11 mouse cellular contexts compared by ENCODE assay signal in the genomic region with DNA sequence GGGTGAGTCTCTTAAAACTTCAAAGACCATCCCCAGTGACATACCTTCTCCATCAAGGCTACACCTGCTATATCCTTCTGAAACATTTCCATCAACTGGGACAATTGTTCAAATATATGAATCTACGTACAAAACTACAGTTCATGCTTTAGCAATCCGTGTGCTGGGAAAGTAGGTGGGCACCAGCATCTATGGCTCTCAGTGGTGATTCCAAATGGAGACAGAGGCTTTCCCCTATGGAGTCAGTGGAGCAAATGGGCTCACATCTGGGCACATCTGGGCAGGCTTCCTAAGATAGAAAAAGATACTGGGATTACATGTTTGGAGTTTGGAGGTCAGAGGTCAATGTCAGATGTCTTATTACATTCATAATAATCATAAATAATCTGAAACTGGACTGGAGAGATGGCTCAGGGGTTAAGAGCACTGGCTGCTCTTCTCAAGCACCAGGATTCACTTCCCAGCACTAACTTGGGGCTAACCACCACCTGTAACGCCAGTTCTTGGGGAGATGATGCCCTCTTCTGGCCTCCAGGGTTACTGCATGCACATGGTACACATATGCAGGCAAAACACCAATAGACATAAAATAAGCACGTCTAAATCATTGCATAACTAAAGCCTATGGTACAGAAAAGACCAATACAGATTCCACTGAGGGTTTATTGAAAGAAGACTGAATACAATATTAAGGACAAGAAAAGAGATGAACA. TPM values are rescaled to one million over a fixed set of nuclear protein-coding genes. Genes with fewer than 3 reads are reported as not detected.
DNase-seq lines count a peak whose midpoint lies in the region; ATAC-seq and TF ChIP-seq lines count a peak whose summit lies in the region.
"Had no signal": no experiment of that assay in that cellular context is flagged by ENCODE, and none has a peak within 500 bp of the region (broad histone marks: within the 10 kb centered on the region; RNA-seq: fewer than 3 reads in every experiment).

No protein-coding gene starts in this region.

- DNase-seq in liver, embryonic 11.5 days (ENCODE audit: low spot score) = peak; percentile 15
- DNase-seq in liver = no peak
- DNase-seq in CD4-positive helper T cell, adult 2 months (ENCODE audit: low read depth, low spot score) = peak; percentile 35
- DNase-seq in ES-E14 (ENCODE audit: low read depth, low spot score) = peak; percentile 15
- no peak for DNase-seq in ovary, postnatal 36 days (ENCODE audit: low spot score)
- DNase-seq: cerebellum, adult 11-12 months; kidney, postnatal 25 days had no signal

- no peak overlapping the region for H3K4me2 ChIP-seq in liver, embryonic 11.5 days
- 0 out of 2 replicates have a peak overlapping the region, but pooled peaks have one; percentile 13 for H3K4me2 ChIP-seq in liver, embryonic 16.5 days (ENCODE audit: low read depth, low read length)
- H3K4me2 ChIP-seq: embryonic facial prominence, embryonic 13.5 days had no signal

- ATAC-seq in liver, embryonic 11.5 days (replicated peaks; ENCODE audit: low FRiP score) = no peak
- no peak for ATAC-seq in liver, embryonic 16.5 days (ENCODE audit: low read depth)
- no peak for ATAC-seq in frontal cortex, adult (ENCODE audit: low TSS enrichment)

- no peaks in the 10 kb centered on the region for H3K9me3 ChIP-seq in liver, embryonic 11.5 days (ENCODE audit: control insufficient read depth, low read length)
- no peaks in the 10 kb centered on the region for H3K9me3 ChIP-seq in ES-E14 (ENCODE audit: control insufficient read depth, insufficient read depth, low read depth, low read length)
- H3K9me3 ChIP-seq in liver, embryonic 16.5 days (replicated peaks; ENCODE audit: control insufficient read depth, low read length) = no peaks in the 10 kb centered on the region
- H3K9me3 ChIP-seq: embryonic facial prominence, embryonic 13.5 days had no signal

- in situ Hi-C loops in ES-E14 (cut with MboI; ENCODE audit: low sequenced_read_pairs in 2 of 2, unreplicated experiment in 2 of 2) = loop anchor here in 1 of 2 experiments (25.0 kb wide), 1 partner anchor 344 kb away; the partner anchor contains the start of gene Rasl10b

- H3K27ac ChIP-seq in liver, embryonic 11.5 days (ENCODE audit: low read depth, low read length) = no peak overlapping the region
- H3K27ac ChIP-seq in ES-E14 (ENCODE audit: insufficient read depth, low read depth, low read length, poor library complexity, severe bottlenecking) = no peak overlapping the region
- no peak overlapping the region for H3K27ac ChIP-seq in liver, embryonic 16.5 days (ENCODE audit: low read length)
- H3K27ac ChIP-seq: embryonic facial prominence, embryonic 13.5 days had no signal

- H3K36me3 ChIP-seq in liver, embryonic 11.5 days (ENCODE audit: control insufficient read depth, insufficient read depth, low read length) = no peaks in the 10 kb centered on the region
- no peaks in the 10 kb centered on the region for H3K36me3 ChIP-seq in ES-E14 (ENCODE audit: control insufficient read depth, insufficient read depth, low read length, poor library complexity, severe bottlenecking)
- H3K36me3 ChIP-seq in liver, embryonic 16.5 days (ENCODE audit: control insufficient read depth, insufficient read depth) = no peaks in the 10 kb centered on the region
- H3K36me3 ChIP-seq: embryonic facial prominence, embryonic 13.5 days had no signal

- H3K27me3 ChIP-seq in liver, embryonic 11.5 days (replicated peaks; ENCODE audit: control insufficient read depth, insufficient read depth, low read length) = no peaks in the 10 kb centered on the region
- H3K27me3 ChIP-seq in liver, embryonic 16.5 days (ENCODE audit: control insufficient read depth, insufficient read depth, low read depth, low read length) = no peaks in the 10 kb centered on the region

- H3K4me1 ChIP-seq in liver, embryonic 11.5 days (replicated peaks; ENCODE audit: control insufficient read depth, insufficient read depth, low read length) = no peaks in the 10 kb centered on the region
- no peaks in the 10 kb centered on the region for H3K4me1 ChIP-seq in ES-E14 (ENCODE audit: control insufficient read depth in 2 of 2, insufficient read depth in 2 of 2, low read length in 2 of 2, poor library complexity in 1 of 2)
- H3K4me1 ChIP-seq in liver, embryonic 16.5 days (ENCODE audit: control insufficient read depth, low read depth, low read length) = no peaks in the 10 kb centered on the region

- no peak overlapping the region for H3K9ac ChIP-seq in liver, embryonic 11.5 days (ENCODE audit: low read depth, low read length)
- no peak overlapping the region for H3K9ac ChIP-seq in ES-E14 (ENCODE audit: insufficient read depth, low read depth, low read length, poor library complexity, severe bottlenecking)
- H3K9ac ChIP-seq in liver, embryonic 16.5 days (ENCODE audit: low read depth, low read length) = no peak overlapping the region
- H3K9ac ChIP-seq: embryonic facial prominence, embryonic 13.5 days had no signal

- WGBS in liver, embryonic 11.5 days = 63% methylated on average over 4 of the region's 4 CpGs
- WGBS in liver, embryonic 16.5 days (ENCODE audit: insufficient replicate concordance) = 64% methylated on average over 4 of the region's 4 CpGs

- no peak overlapping the region for H3K4me3 ChIP-seq in liver, embryonic 11.5 days (ENCODE audit: low read depth, low read length)
- no peak overlapping the region for H3K4me3 ChIP-seq in ES-E14 (ENCODE audit: insufficient read depth in 1 of 2, low read depth in 1 of 2, low read length in 2 of 2, poor library complexity in 1 of 2, severe bottlenecking in 1 of 2)
- H3K4me3 ChIP-seq in liver, embryonic 16.5 days (ENCODE audit: low read depth, low read length) = no peak overlapping the region
- H3K4me3 ChIP-seq: embryonic facial prominence, embryonic 13.5 days had no signal

TF ChIP-seq in ES-E14, 5 proteins besides CTCF, POLR2A, EP300 and RAD21:
- no peak for TF ChIP-seq HCFC1 (IDR thresholded peaks at IDR 0.05; ENCODE audit: borderline replicate concordance, insufficient read depth, low read length)
- peak; percentile 74; the same call in 1 of the 2 replicates for TF ChIP-seq ZC3H11A (IDR thresholded peaks at IDR 0.05; ENCODE audit: borderline replicate concordance, low read depth, low read length)
- no peak for TF ChIP-seq ZNF384 (IDR thresholded peaks at IDR 0.05; ENCODE audit: low read depth, low read length)

RNA-seq across cellular contexts. Expression of gene Slfn2, which starts 3.2 kb away (rescaled TPM):
- 4.3 and 4.5 TPM in 2 replicates for polyA plus RNA-seq in liver, embryonic 11.5 days (2014; fragmentation: Nextera tagmentation; extraction: Ambion mirVana)
- 0.26 and 2.0 TPM in 2 replicates for total RNA-seq in ES-E14 (2012; rRNA removed)
- 11.2 and 11.7 TPM in 2 replicates for polyA plus RNA-seq in liver, embryonic 16.5 days (2015; fragmentation: Nextera tagmentation; extraction: Ambion mirVana)

RNA-seq across cellular contexts. Expression of gene Slfn8, which starts 47.5 kb away (rescaled TPM):
- 0.18 and 0.27 TPM in 2 replicates for polyA plus RNA-seq in liver, embryonic 11.5 days (2014; fragmentation: Nextera tagmentation; extraction: Ambion mirVana)
- total RNA-seq in ES-E14 (2012; rRNA removed) = 2.3 and 2.4 TPM in 2 replicates
- 0.40 and 0.51 TPM in 2 replicates for polyA plus RNA-seq in liver, embryonic 16.5 days (2015; fragmentation: Nextera tagmentation; extraction: Ambion mirVana)

RNA-seq across cellular contexts. Expression of gene Slfn1, which starts 48.5 kb away (rescaled TPM):
- 0.13 TPM in 1 of 2 replicates, not detected in the other for polyA plus RNA-seq in liver, embryonic 11.5 days (2014; fragmentation: Nextera tagmentation; extraction: Ambion mirVana)
- not detected in 2 replicates for total RNA-seq in ES-E14 (2012; rRNA removed)
- polyA plus RNA-seq in liver, embryonic 16.5 days (2015; fragmentation: Nextera tagmentation; extraction: Ambion mirVana) = 1.1 and 1.2 TPM in 2 replicates
- total RNA-seq: left cerebral cortex, postnatal 25 days had no signal

Comparison
In these comparisons a context has a peak if more than half of its experiments do, and no peak if none do; other contexts are left out.
1. DNase-seq: peak in liver, embryonic 11.5 days (single experiment), CD4-positive helper T cell, adult 2 months (single experiment) and ES-E14 (single experiment); none in liver (single experiment) and ovary, postnatal 36 days (single experiment).